Mouse (Mus musculus): ENCODE data around the gene Lenep.

GRCm38 (mm10) chr3:89422556-89423205, 20.1 kb upstream of the Lenep start:
- TF ChIP-seq CTCF (conservative IDR thresholded peaks at IDR 0.05 in 1 of 2, IDR thresholded peaks at IDR 0.05 in 1 of 2; ENCODE audit: low read depth in 2 of 2, low read length in 2 of 2), result no peak
- no peak for TF ChIP-seq RCOR1 (conservative IDR thresholded peaks at IDR 0.05; ENCODE audit: low read depth, low read length)
- no peak for TF ChIP-seq JUN (IDR thresholded peaks at IDR 0.05; ENCODE audit: insufficient read depth, low read depth, low read length)
- no peak for TF ChIP-seq E2F4 (IDR thresholded peaks at IDR 0.05; ENCODE audit: insufficient replicate concordance, low read depth, low read length)
- no peak for TF ChIP-seq ZKSCAN1 (IDR thresholded peaks at IDR 0.05; ENCODE audit: borderline replicate concordance, low read depth, low read length)
- no peak for TF ChIP-seq UBTF (IDR thresholded peaks at IDR 0.05; ENCODE audit: low read depth, low read length)
- TF ChIP-seq USF2 (conservative IDR thresholded peaks at IDR 0.05; ENCODE audit: low read depth, low read length), result no peak
- TF ChIP-seq POLR2A (IDR thresholded peaks at IDR 0.05; ENCODE audit: low read depth, low read length), result no peak
